In the genomic region with DNA sequence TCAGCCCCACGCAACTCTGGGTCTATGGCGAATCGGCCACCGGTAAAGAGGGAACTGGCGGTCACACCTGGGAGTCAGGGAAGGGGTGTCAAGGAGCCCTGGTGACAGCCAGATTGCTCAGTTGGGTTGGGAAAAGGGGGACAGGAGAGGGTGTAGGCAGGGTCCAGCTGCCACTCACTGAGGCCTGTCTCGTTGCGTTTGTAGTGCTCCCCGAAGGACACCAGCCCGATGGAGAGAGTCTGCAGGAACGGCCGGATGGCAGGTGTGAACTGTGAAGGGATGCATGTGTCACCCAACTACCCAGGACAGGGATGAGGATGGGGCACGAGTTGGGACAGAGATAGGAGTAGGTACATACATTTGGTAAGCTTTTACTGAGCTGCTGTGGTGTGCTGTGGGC, we compare ENCODE assay signal across 19 mouse cellular contexts. TPM values are rescaled to one million over a fixed set of nuclear protein-coding genes. Genes with fewer than 3 reads are reported as not detected.
DNase-seq lines count a peak whose midpoint lies in the region; ATAC-seq and TF ChIP-seq lines count a peak whose summit lies in the region.
"Had no signal": no experiment of that assay in that cellular context is flagged by ENCODE, and none has a peak within 500 bp of the region (broad histone marks: within the 10 kb centered on the region; RNA-seq: fewer than 3 reads in every experiment).

No protein-coding gene starts in this region.

- peaks cover 79% of the 10 kb centered on the region for H3K36me3 ChIP-seq in midbrain, embryonic 13.5 days
- H3K36me3 ChIP-seq in midbrain, embryonic 10.5 days = peaks cover 56% of the 10 kb centered on the region
- H3K36me3 ChIP-seq in forebrain, postnatal 0 days (ENCODE audit: insufficient read depth) = peaks cover 66% of the 10 kb centered on the region

- TF ChIP-seq CTCF in gastrocnemius, adult 2 months (IDR thresholded peaks at IDR 0.05) = no peak
- TF ChIP-seq CTCF in forebrain, postnatal 0 days (IDR thresholded peaks at IDR 0.05; ENCODE audit: low read depth) = no peak

- H3K4me3 ChIP-seq in gastrocnemius, adult 2 months = peak overlapping the region; percentile 72
- no peak overlapping the region for H3K4me3 ChIP-seq in midbrain, embryonic 13.5 days (replicated peaks)
- no peak overlapping the region for H3K4me3 ChIP-seq in midbrain, embryonic 10.5 days
- H3K4me3 ChIP-seq in forebrain, postnatal 0 days (ENCODE audit: low read depth, low read length) = no peak overlapping the region
- H3K4me3 ChIP-seq: embryonic facial prominence, embryonic 10.5 days had no signal

- peaks cover 8% of the 10 kb centered on the region for H3K4me1 ChIP-seq in midbrain, embryonic 13.5 days (replicated peaks)
- peaks cover 12% of the 10 kb centered on the region for H3K4me1 ChIP-seq in midbrain, embryonic 10.5 days
- 0 out of 2 replicates have a peak, but pooled peaks cover 3% of the 10 kb centered on the region for H3K4me1 ChIP-seq in forebrain, postnatal 0 days (ENCODE audit: insufficient read depth)

- intact Hi-C loops in gastrocnemius, adult 2 months (cut with DNase I) = loop anchor here (5.0 kb wide), 2 partner anchors 103 to 148 kb away; a partner anchor contains a TSS

- H3K27ac ChIP-seq in gastrocnemius, adult 2 months = peak overlapping the region; percentile 91; the same call in 1 of the 2 replicates
- H3K27ac ChIP-seq in midbrain, embryonic 13.5 days = no peak overlapping the region
- no peak overlapping the region for H3K27ac ChIP-seq in midbrain, embryonic 10.5 days (replicated peaks)
- no peak overlapping the region for H3K27ac ChIP-seq in forebrain, postnatal 0 days (ENCODE audit: low read depth, low read length)
- H3K27ac ChIP-seq: embryonic facial prominence, embryonic 10.5 days had no signal

- no peaks in the 10 kb centered on the region for H3K9me3 ChIP-seq in midbrain, embryonic 13.5 days
- H3K9me3 ChIP-seq in midbrain, embryonic 10.5 days (replicated peaks) = no peaks in the 10 kb centered on the region
- H3K9me3 ChIP-seq in forebrain, postnatal 0 days (ENCODE audit: low read length) = no peaks in the 10 kb centered on the region
- H3K9me3 ChIP-seq: embryonic facial prominence, embryonic 10.5 days had no signal

- ATAC-seq in midbrain, embryonic 13.5 days = no peak
- ATAC-seq in forebrain, postnatal 0 days = no peak
- ATAC-seq: forebrain, embryonic 16.5 days had no signal

- peak overlapping the region; percentile 2; the same call in 1 of the 2 replicates for H3K9ac ChIP-seq in midbrain, embryonic 13.5 days (replicated peaks)
- no peak overlapping the region for H3K9ac ChIP-seq in forebrain, postnatal 0 days

- 93% methylated on average over 12 of the region's 12 CpGs for WGBS in midbrain, embryonic 13.5 days
- WGBS in midbrain, embryonic 10.5 days = 97% methylated on average over 12 of the region's 12 CpGs
- WGBS in forebrain, postnatal 0 days = 92% methylated on average over 12 of the region's 12 CpGs

- no peak for DNase-seq in gastrocnemius, adult 2 months
- DNase-seq in gastrocnemius, postnatal 4 days (ENCODE audit: low spot score in 2 of 2) = no peak
- DNase-seq in kidney, postnatal 10 days = peak; percentile 8
- no peak for DNase-seq in kidney, postnatal 36 days
- DNase-seq in midbrain, embryonic 10.5 days (ENCODE audit: low spot score) = no peak
- no peak for DNase-seq in forebrain, postnatal 0 days
- DNase-seq: cerebellum, postnatal 14 days; gastrocnemius, postnatal 10 days; heart, postnatal 4 days; kidney, adult 8-10 months; left cerebral cortex, postnatal 4 days; lung, adult 18-20 months had no signal

- H3K4me2 ChIP-seq in midbrain, embryonic 13.5 days (replicated peaks) = no peak overlapping the region
- no peak overlapping the region for H3K4me2 ChIP-seq in forebrain, postnatal 0 days (ENCODE audit: low read depth)

- peaks cover 10% of the 10 kb centered on the region for H3K27me3 ChIP-seq in midbrain, embryonic 13.5 days
- peaks cover 22% of the 10 kb centered on the region for H3K27me3 ChIP-seq in midbrain, embryonic 10.5 days (ENCODE audit: low read depth, poor library complexity, severe bottlenecking)
- no peaks in the 10 kb centered on the region for H3K27me3 ChIP-seq in forebrain, postnatal 0 days (ENCODE audit: insufficient read depth, low read length)

RNA-seq across cellular contexts. Expression of a gene that starts 13.3 kb away (rescaled TPM):
- total RNA-seq in gastrocnemius, adult 2 months (2021) = 10 to 100 TPM; 13.4 to 17.9 TPM
- total RNA-seq in gastrocnemius, postnatal 4 days (2021) = 10 to 100 TPM; 25.4 to 37.7 TPM
- 8.4 and 9.9 TPM in 2 replicates for polyA plus RNA-seq in midbrain, embryonic 13.5 days (2015; fragmentation: Nextera tagmentation; extraction: Ambion mirVana)
- 4.7 and 7.0 TPM in 2 replicates for polyA plus RNA-seq in midbrain, embryonic 10.5 days (2016; fragmentation: Nextera tagmentation; extraction: Ambion mirVana)
- total RNA-seq in forebrain, postnatal 0 days (2014; rRNA removed) = 8.8 and 14.8 TPM in 2 replicates
- polyA plus RNA-seq in forebrain, postnatal 0 days (2015; fragmentation: Nextera tagmentation; extraction: Ambion mirVana) = 6.7 and 8.0 TPM in 2 replicates

RNA-seq across cellular contexts. Expression of a gene that starts 15.7 kb away (rescaled TPM):
- not detected for total RNA-seq in gastrocnemius, adult 2 months (2021)
- not detected for total RNA-seq in gastrocnemius, postnatal 4 days (2021)
- polyA plus RNA-seq in midbrain, embryonic 13.5 days (2015; fragmentation: Nextera tagmentation; extraction: Ambion mirVana) = 0.32 TPM in 1 of 2 replicates, not detected in the other
- polyA plus RNA-seq in midbrain, embryonic 10.5 days (2016; fragmentation: Nextera tagmentation; extraction: Ambion mirVana) = not detected in 2 replicates
- not detected in 2 replicates for total RNA-seq in forebrain, postnatal 0 days (2014; rRNA removed)
- polyA plus RNA-seq in forebrain, postnatal 0 days (2015; fragmentation: Nextera tagmentation; extraction: Ambion mirVana) = not detected in 2 replicates
- total RNA-seq: gastrocnemius, postnatal 10 days; heart, postnatal 4 days; left cerebral cortex, postnatal 4 days had no signal
- polyA plus RNA-seq: brain, embryonic 14.5 days; embryonic facial prominence, embryonic 10.5 days; erythroblast, embryonic 14.5 days; forebrain, embryonic 16.5 days; large intestine, adult 2 months; neural tube, embryonic 14.5 days had no signal

RNA-seq across cellular contexts. Expression of a gene that starts 27.4 kb away (rescaled TPM):
- not detected for total RNA-seq in gastrocnemius, adult 2 months (2021)
- total RNA-seq in gastrocnemius, postnatal 4 days (2021) = not detected
- polyA plus RNA-seq in midbrain, embryonic 13.5 days (2015; fragmentation: Nextera tagmentation; extraction: Ambion mirVana) = 0.51 and 0.73 TPM in 2 replicates
- polyA plus RNA-seq in midbrain, embryonic 10.5 days (2016; fragmentation: Nextera tagmentation; extraction: Ambion mirVana) = 0.31 and 0.37 TPM in 2 replicates
- not detected in 2 replicates for total RNA-seq in forebrain, postnatal 0 days (2014; rRNA removed)
- polyA plus RNA-seq in forebrain, postnatal 0 days (2015; fragmentation: Nextera tagmentation; extraction: Ambion mirVana) = 0.35 TPM in 1 of 2 replicates, not detected in the other
- total RNA-seq: gastrocnemius, postnatal 10 days; heart, postnatal 4 days; left cerebral cortex, postnatal 4 days had no signal
- polyA plus RNA-seq: brain, embryonic 14.5 days; erythroblast, embryonic 14.5 days had no signal
